Mouse (Mus musculus): Measurements from ENCODE around the gene Setd6. TPM values are rescaled to one million over a fixed set of nuclear protein-coding genes. Genes with fewer than 3 reads are reported as not detected.

Setd6 gene
- polyA plus RNA-seq, 1 experiment from 2014 or later: 17.4 TPM

DNA sequence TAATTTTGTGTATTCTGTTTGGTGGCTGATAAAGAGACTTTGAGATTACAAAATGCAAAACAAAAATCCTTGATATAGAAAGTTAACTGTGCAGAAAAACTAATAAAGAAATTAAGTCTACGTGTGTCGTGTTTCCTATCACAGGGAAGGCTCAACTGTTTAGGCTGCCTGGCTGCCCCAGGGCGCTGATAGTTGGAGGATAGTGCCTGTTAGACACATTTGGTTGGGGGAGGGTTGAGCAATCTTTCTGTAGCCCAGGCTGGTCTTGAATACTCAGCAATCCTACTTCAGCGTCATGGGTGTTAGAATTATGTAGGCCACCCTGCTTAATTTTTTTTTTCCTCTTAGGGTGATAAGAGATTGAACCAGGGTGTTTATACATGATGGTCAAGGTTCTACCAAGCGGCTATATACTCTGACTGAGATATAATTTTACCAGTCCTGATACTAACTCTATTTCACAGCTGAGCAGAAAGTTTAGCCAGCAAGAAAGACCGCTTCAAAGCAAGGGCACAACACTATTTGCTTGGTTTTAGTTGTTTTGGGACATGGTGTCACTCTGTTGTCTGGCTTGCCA, 756 bp upstream of the Setd6 start:
- 83% methylated on average over 6 of the region's 6 CpGs for WGBS
- H3K27me3 ChIP-seq (ENCODE audit: control insufficient read depth, insufficient read depth, low read length): no peaks in the 10 kb centered on the region
- H3K27ac ChIP-seq (ENCODE audit: low read length): no peak overlapping the region
- peak overlapping the region; percentile 91 for H3K4me2 ChIP-seq (replicated peaks; ENCODE audit: low read depth, low read length)
- H3K4me1 ChIP-seq (ENCODE audit: control insufficient read depth, insufficient read depth, low read length): no peaks in the 10 kb centered on the region
- no peaks in the 10 kb centered on the region for H3K9me3 ChIP-seq (ENCODE audit: control insufficient read depth, low read depth, low read length)
- H3K9ac ChIP-seq (replicated peaks; ENCODE audit: low read depth, low read length): 0 out of 2 replicates have a peak overlapping the region, but pooled peaks have one; percentile 64
- ATAC-seq (ENCODE audit: insufficient number of reproducible peaks, insufficient read depth, low FRiP score, low read depth): no peak
- H3K4me3 ChIP-seq (ENCODE audit: low read depth, low read length): peak overlapping the region; percentile 76
- H3K36me3 ChIP-seq (ENCODE audit: control insufficient read depth, insufficient read depth, low read length): peaks cover 24% of the 10 kb centered on the region; the same call in 1 of the 2 replicates

DNA sequence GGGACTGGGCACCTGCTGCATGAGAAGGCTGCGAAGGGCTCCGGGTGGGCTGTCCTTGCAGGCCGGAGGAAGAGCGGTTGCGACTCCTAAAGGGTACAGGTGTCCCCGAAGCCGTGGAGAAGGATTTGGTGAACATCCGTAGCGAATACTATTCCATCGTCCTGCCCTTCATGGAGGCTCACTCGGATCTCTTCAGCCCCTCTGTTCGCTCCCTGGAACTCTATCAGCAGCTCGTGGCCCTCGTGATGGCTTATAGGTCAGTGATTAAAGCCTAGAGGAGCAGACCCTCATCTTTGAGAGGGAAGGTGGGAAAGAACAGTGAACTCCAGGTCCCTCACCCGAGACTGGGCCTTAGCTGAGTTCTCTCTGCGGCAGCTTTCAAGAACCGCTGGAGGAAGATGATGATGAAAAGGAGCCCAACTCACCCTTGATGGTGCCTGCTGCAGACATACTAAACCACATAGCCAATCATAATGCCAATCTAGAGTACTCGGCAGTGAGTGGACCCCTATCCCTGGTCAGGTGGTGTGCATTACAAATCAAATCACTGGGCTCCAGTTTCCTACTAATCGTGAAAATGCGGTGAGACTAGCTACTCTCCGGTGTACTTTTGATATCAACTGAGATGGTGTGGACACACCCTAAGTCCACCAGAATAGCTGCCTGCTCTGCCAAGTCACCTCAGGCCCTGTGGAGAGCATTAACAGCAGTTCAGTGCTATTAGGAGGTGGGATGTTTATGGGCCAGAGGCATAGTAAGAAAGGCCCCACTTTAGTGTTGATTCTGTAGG, 1.1 kb downstream of the Setd6 start:
- Histone ChIP-seq H3K4me2 (replicated peaks; ENCODE audit: low read depth, low read length) (peak overlapping the region; percentile 91), H3K27ac (ENCODE audit: low read length) (no peak overlapping the region), H3K27me3 (ENCODE audit: control insufficient read depth, insufficient read depth, low read length) (no peaks in the 10 kb centered on the region), H3K36me3 (ENCODE audit: control insufficient read depth, insufficient read depth, low read length) (peaks cover 38% of the 10 kb centered on the region), H3K9me3 (ENCODE audit: control insufficient read depth, low read depth, low read length) (no peaks in the 10 kb centered on the region), H3K4me1 (ENCODE audit: control insufficient read depth, insufficient read depth, low read length) (no peaks in the 10 kb centered on the region), H3K4me3 (ENCODE audit: low read depth, low read length) (peak overlapping the region; percentile 76), H3K9ac (replicated peaks; ENCODE audit: low read depth, low read length) (peak overlapping the region; percentile 64)
- no peak for ATAC-seq (ENCODE audit: insufficient number of reproducible peaks, insufficient read depth, low FRiP score, low read depth)
- WGBS: 19% methylated on average over 21 of the region's 21 CpGs

DNA sequence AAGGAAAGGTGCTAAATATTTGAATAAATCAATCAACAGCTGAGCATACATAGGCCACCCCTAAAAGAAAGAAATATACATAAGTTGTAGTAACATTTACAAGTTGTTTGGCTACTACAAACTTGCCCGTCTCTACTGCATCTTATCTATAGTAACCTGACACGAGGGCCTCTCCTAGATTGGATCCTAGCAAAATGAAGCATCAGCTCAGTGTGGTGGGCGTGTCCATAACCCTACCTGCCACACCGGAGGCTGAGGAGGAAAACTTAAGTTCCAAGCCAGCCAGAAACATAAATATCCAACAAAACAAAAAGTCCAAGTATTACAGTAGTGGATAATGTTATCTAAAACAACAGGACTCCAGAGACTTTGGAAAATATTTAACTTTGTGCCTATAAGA, 11.9 kb downstream of the Setd6 start:
- H3K36me3 ChIP-seq (ENCODE audit: control insufficient read depth, insufficient read depth, low read length): peaks cover 81% of the 10 kb centered on the region
- no peak for ATAC-seq (ENCODE audit: insufficient number of reproducible peaks, insufficient read depth, low FRiP score, low read depth)

DNA sequence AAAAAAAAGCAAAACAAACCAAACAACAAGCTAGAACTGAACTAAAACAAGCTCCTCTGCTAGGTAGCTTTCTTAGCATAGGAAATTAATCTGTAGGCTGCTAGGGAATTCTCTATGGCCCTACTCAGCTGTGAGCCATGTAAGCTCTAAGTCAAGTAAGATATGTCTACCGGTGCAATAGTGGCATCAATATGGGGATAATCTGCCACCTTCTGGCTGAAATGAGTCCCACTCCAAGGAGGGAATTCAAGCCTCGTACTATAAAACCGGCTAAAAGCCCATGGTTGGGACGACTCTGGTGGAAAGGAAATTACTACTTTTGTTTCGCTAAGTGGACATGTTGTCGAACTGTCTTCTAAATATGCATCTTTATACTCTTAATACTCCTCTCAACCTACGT, 22.9 kb downstream of the Setd6 start:
- H3K4me2 ChIP-seq (replicated peaks; ENCODE audit: low read depth, low read length): no peak overlapping the region
- H3K27me3 ChIP-seq (ENCODE audit: control insufficient read depth, insufficient read depth, low read length): no peaks in the 10 kb centered on the region
- H3K9me3 ChIP-seq (ENCODE audit: control insufficient read depth, low read depth, low read length): no peaks in the 10 kb centered on the region
- H3K36me3 ChIP-seq (ENCODE audit: control insufficient read depth, insufficient read depth, low read length): peaks cover 87% of the 10 kb centered on the region
- H3K4me1 ChIP-seq (ENCODE audit: control insufficient read depth, insufficient read depth, low read length): no peaks in the 10 kb centered on the region
- WGBS: 72% methylated on average over 7 of the region's 7 CpGs
- no peak overlapping the region for H3K9ac ChIP-seq (replicated peaks; ENCODE audit: low read depth, low read length)
- H3K27ac ChIP-seq (ENCODE audit: low read length): no peak overlapping the region
- no peak overlapping the region for H3K4me3 ChIP-seq (ENCODE audit: low read depth, low read length)
- ATAC-seq (ENCODE audit: insufficient number of reproducible peaks, insufficient read depth, low FRiP score, low read depth): no peak

More for the DNA sequence above, 11.9 kb downstream of the Setd6 start:
- no peak overlapping the region for H3K4me3 ChIP-seq (ENCODE audit: low read depth, low read length)
- H3K4me1 ChIP-seq (ENCODE audit: control insufficient read depth, insufficient read depth, low read length): no peaks in the 10 kb centered on the region
- no peak overlapping the region for H3K27ac ChIP-seq (ENCODE audit: low read length)
- no peaks in the 10 kb centered on the region for H3K27me3 ChIP-seq (ENCODE audit: control insufficient read depth, insufficient read depth, low read length)
- H3K4me2 ChIP-seq (replicated peaks; ENCODE audit: low read depth, low read length): no peak overlapping the region
- no peak overlapping the region for H3K9ac ChIP-seq (replicated peaks; ENCODE audit: low read depth, low read length)
- 74% methylated on average over 4 of the region's 4 CpGs for WGBS
- no peaks in the 10 kb centered on the region for H3K9me3 ChIP-seq (ENCODE audit: control insufficient read depth, low read depth, low read length)

DNA sequence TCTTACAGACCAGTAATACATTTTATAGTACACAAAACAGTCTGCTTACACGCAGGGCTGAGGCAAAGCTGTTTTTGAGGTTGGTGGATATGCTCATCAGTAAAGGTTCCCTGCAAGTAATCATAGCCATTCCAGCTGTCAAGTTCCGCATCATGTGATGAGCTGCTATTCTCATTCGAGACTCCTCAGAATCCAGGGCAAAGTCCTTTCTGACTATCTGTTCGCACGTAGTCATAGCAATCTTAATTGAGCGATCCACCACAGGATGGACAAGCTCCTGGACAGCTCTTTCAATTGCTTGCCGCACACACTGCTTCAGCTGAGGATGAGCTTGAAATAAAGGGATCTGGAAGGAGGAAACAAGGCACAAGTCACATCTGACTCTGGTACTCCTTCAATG, 26.1 kb downstream of the Setd6 start:
- Histone ChIP-seq H3K9ac (replicated peaks; ENCODE audit: low read depth, low read length) (no peak overlapping the region), H3K4me1 (ENCODE audit: control insufficient read depth, insufficient read depth, low read length) (no peaks in the 10 kb centered on the region), H3K27ac (ENCODE audit: low read length) (no peak overlapping the region), H3K4me2 (replicated peaks; ENCODE audit: low read depth, low read length) (no peak overlapping the region), H3K27me3 (ENCODE audit: control insufficient read depth, insufficient read depth, low read length) (no peaks in the 10 kb centered on the region), H3K36me3 (ENCODE audit: control insufficient read depth, insufficient read depth, low read length) (peaks cover 93% of the 10 kb centered on the region), H3K4me3 (ENCODE audit: low read depth, low read length) (no peak overlapping the region), H3K9me3 (ENCODE audit: control insufficient read depth, low read depth, low read length) (no peaks in the 10 kb centered on the region)
- WGBS: 93% methylated on average over 7 of the region's 7 CpGs
- ATAC-seq (ENCODE audit: insufficient number of reproducible peaks, insufficient read depth, low FRiP score, low read depth): no peak

DNA sequence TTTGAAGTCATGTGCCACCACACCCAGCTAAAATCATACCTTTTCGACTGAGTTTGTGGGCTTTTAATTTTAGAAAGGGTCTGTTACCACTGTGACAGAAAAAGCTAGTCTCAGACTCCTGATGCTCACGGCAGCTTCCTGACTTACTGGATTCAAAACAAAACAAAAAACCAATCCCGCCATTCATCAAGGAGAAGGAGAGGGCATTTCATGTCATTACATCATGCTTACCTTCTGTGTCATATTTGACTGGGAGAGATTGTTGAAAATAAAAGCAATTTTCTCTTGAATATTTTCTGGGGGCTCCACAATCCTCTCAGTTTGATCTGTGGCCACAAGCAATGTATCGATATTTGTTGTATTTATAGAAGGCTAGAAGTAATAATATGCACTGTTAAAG, 32.3 kb downstream of the Setd6 start:
- H3K9ac ChIP-seq (replicated peaks; ENCODE audit: low read depth, low read length): no peak overlapping the region
- H3K36me3 ChIP-seq (ENCODE audit: control insufficient read depth, insufficient read depth, low read length): peaks cover 86% of the 10 kb centered on the region
- ATAC-seq (ENCODE audit: insufficient number of reproducible peaks, insufficient read depth, low FRiP score, low read depth): no peak
- H3K4me1 ChIP-seq (ENCODE audit: control insufficient read depth, insufficient read depth, low read length): no peaks in the 10 kb centered on the region
- no peak overlapping the region for H3K4me2 ChIP-seq (replicated peaks; ENCODE audit: low read depth, low read length)
- H3K4me3 ChIP-seq (ENCODE audit: low read depth, low read length): no peak overlapping the region
- H3K27ac ChIP-seq (ENCODE audit: low read length): no peak overlapping the region
- no peaks in the 10 kb centered on the region for H3K9me3 ChIP-seq (ENCODE audit: control insufficient read depth, low read depth, low read length)
- no peaks in the 10 kb centered on the region for H3K27me3 ChIP-seq (ENCODE audit: control insufficient read depth, insufficient read depth, low read length)
- WGBS: 93% methylated on average over 4 of the region's 4 CpGs

DNA sequence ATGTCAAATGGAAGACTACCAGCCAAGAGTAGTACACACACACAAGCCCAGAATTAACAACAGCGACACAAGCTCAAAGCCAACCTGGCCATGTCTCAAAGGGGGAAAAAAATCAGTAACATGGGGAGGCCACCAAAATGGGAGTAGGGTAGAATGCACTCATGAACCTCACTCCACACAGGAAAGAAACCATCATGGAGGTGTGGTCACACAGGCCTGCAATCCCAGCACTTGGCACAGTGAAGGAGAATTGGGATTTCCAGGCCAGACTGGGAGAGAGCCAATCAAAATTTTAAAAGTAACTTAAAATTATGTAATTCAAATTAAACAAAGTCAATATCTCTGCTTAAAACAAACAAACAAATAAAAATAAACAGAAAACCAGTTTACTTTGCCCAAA, 36.2 kb downstream of the Setd6 start:
- no peak overlapping the region for H3K4me2 ChIP-seq (replicated peaks; ENCODE audit: low read depth, low read length)
- H3K27ac ChIP-seq (ENCODE audit: low read length): no peak overlapping the region
- H3K27me3 ChIP-seq (ENCODE audit: control insufficient read depth, insufficient read depth, low read length): no peaks in the 10 kb centered on the region
- no peaks in the 10 kb centered on the region for H3K9me3 ChIP-seq (ENCODE audit: control insufficient read depth, low read depth, low read length)
- H3K9ac ChIP-seq (replicated peaks; ENCODE audit: low read depth, low read length): no peak overlapping the region
- no peak overlapping the region for H3K4me3 ChIP-seq (ENCODE audit: low read depth, low read length)
- H3K4me1 ChIP-seq (ENCODE audit: control insufficient read depth, insufficient read depth, low read length): no peaks in the 10 kb centered on the region
- peaks cover 73% of the 10 kb centered on the region for H3K36me3 ChIP-seq (ENCODE audit: control insufficient read depth, insufficient read depth, low read length)
- ATAC-seq (ENCODE audit: insufficient number of reproducible peaks, insufficient read depth, low FRiP score, low read depth): no peak
- WGBS: 100% methylated on average over 1 of the region's 1 CpGs

DNA sequence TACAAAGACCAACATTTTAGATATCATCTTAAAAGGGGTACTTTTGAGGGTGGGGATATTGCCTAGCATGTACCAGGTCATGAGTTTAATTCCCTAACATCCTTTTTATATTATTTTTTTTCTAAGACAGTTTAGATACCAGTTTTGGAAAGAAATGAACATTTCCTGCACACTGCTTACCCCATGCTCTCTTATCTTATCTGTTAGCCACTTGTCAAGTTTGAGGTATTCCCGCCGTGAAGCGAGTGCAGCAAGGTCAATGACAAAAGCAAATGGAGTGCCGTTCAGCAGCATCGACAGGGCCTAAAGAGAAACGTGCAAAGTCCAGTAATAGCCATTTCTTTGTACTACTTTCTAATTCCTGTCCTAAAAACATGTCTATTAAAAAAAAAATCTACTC, 44.6 kb downstream of the Setd6 start:
- Histone ChIP-seq H3K36me3 (ENCODE audit: control insufficient read depth, insufficient read depth, low read length) (peaks cover 70% of the 10 kb centered on the region), H3K4me1 (ENCODE audit: control insufficient read depth, insufficient read depth, low read length) (no peaks in the 10 kb centered on the region), H3K4me3 (ENCODE audit: low read depth, low read length) (no peak overlapping the region), H3K9me3 (ENCODE audit: control insufficient read depth, low read depth, low read length) (no peaks in the 10 kb centered on the region), H3K4me2 (replicated peaks; ENCODE audit: low read depth, low read length) (no peak overlapping the region), H3K27me3 (ENCODE audit: control insufficient read depth, insufficient read depth, low read length) (no peaks in the 10 kb centered on the region), H3K9ac (replicated peaks; ENCODE audit: low read depth, low read length) (no peak overlapping the region), H3K27ac (ENCODE audit: low read length) (no peak overlapping the region)
- WGBS: 57% methylated on average over 6 of the region's 6 CpGs
- ATAC-seq (ENCODE audit: insufficient number of reproducible peaks, insufficient read depth, low FRiP score, low read depth): no peak

All from stomach, embryonic 14.5 days (tissue).